Mouse (Mus musculus) lung, postnatal 36 days (tissue): ENCODE results near the gene Gm21994.
"Not testable (repeated sequence)": the region's sequence is repeated elsewhere in the genome, so short reads cannot be mapped to it uniquely, and the experiment has no call there.

Experiments
- DNase-seq: peaks from one replicate; pipeline ENCODE4 v3.0.0; 2022; ENCODE audit warnings: mixed read lengths

Gene Gm21994

DNA sequence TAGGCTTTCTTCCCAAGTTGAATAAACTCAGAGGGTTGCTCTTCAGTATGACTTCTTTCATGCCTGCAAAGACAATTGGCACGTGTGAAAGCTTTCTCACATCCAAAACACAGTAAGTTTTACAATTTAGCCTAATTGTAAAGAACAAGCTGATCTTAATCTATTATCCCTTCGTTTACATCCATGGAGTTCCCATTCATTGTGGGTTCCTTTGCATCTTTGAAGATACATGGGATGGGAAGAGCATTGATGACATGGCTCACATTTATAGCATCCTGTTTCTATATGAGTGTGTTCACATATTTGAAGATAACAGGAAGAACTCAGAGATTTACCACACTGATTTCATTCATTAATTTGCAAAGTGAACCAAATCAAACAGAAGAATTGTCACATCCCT is at the start of gene Gm21994:
Gm21994 (minus strand) TSS at position 101 of the 400 bp plus-strand sequence.
- DNase-seq: not testable (repeated sequence)

GRCm38 (mm10) chr2:150299096-150299495 is 43.7 kb upstream of the Gm21994 start:
- no peak for DNase-seq

GRCm38 (mm10) chr2:150293669-150294068 is 38.3 kb upstream of the Gm21994 start:
- DNase-seq: no peak

GRCm38 (mm10) chr2:150257291-150257690 is 1.9 kb upstream of the Gm21994 start, which contains the start of gene Gm14124:
TSS of gene Gm14124 (plus strand) at chr2:150257517.
- DNase-seq: not testable (repeated sequence)

GRCm38 (mm10) chr2:150256861-150257260 is 1.5 kb upstream of the Gm21994 start:
- DNase-seq: not testable (repeated sequence)

DNA sequence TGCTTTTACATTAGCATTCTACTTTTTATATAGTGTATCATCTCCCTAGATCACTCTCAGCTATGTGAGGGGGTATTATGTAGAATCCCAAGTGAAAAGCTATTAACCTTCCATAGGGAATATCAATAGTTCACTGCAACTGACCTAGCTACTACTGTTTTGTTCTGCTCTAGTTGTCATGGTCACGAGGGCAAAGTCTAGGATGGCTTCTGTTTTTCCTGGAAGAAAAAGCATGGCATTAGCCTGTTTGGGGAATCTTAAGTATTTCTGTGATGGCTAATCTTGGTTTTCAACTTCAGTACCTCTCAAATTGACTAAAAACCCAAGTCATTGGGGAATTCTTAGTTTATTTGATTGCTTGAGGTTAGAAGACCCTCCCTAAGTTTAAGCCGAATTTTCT is 12.2 kb downstream of the Gm21994 start:
- DNase-seq: no peak

DNA sequence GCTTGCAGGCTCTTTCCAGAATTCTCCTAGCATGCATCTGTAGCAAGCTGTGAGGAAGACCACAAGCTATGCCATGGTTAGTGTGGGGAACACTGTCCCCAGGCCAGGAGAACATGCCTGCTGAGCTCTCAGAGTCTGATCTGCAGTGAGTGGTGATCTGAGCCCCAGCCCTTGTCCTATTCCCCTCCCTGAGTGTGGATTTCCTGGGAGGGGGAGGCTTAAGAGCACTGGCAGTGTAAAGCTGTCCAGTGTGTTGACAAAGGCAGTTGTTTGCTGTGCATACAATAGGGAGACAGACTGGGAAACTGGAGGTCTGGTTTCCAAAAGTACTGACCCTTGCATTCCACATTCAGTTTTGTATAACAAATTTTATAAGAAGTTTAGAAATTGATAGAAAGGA is 32.1 kb downstream of the Gm21994 start:
- DNase-seq: not testable (repeated sequence)

DNA sequence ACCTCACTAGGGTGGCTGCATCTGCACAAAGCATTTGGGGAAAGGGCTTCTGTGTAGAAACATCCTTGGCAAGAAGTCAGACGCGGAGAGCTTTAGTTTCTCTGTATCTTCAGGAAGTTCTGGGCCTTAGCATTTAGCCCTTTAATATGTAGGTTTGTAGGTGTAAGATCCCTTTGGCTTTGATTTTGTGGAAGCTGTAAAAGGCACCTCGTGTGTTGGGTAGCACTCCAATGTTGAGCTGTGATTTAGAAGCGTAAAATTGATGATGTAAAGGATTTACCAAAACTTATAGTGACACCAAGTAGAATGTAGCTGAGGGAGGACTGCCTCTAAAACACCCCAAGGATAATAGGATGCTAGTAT is 37.0 kb downstream of the Gm21994 start:
- not testable (repeated sequence) for DNase-seq

DNA sequence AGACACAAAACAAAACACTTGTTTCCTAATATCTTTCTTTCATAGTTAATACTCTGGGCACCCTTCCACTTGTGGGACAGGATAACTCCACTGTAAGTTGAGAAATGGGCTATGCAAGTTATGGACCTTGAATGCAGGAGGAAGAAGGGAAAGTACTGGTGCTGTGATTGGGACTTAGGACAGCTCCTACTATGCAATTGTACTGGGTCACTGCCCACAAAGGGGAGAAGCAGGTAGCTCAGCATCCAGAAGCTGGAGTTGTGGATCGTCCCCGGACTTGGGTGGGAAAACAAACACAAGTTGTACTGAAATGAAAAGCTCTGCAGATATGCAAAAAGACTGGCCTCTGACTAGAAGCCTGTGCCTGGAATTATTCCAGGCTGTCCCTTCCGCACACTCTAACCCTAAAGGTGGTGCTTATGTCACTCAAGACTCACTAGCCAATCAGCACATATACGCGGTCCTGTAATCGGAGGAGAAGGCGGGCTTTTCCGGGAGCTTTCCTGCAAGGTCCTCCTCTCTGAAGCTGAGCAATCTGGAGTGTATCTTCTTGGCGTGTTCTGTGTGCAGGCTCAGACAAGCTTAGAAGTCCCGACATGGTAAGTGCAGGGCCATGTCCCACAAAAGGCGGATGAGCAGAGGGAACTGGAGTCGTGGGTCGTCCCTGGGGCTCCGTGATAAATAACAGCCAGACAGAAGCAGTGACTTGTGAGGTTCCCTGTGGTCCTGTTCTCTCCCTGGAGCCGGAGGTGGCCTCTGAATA is 37.6 kb downstream of the Gm21994 start, which contains the start of gene Zfp937:
Zfp937 (plus strand) TSS at position 474 of the 763 bp plus-strand sequence.
- peak; percentile 93 for DNase-seq
